Mouse (Mus musculus): ENCODE results near the gene Gm9821. TPM values are rescaled to one million over a fixed set of nuclear protein-coding genes. Genes with fewer than 3 reads are reported as not detected.

Gm9821 gene
- total and polyA plus RNA-seq, 3 experiments, result 1.2 to 22.7 TPM; not detected in 1

GRCm38 (mm10) chr2:91950275-91951085 lies 5.0 kb downstream of the Gm9821 start (continued):
- TF ChIP-seq HCFC1 (IDR thresholded peaks at IDR 0.05; ENCODE audit: low read depth, low read length) (peak; percentile 57), ZMIZ1 (IDR thresholded peaks at IDR 0.05; ENCODE audit: low read depth, low read length) (no peak; the same call in 1 of the 2 replicates), NELFE (IDR thresholded peaks at IDR 0.05; ENCODE audit: low read depth, low read length) (peak; percentile 42; the same call in 1 of the 2 replicates), MYB (IDR thresholded peaks at IDR 0.05; ENCODE audit: low read depth, low read length) (peak; percentile 65)

GRCm38 (mm10) chr2:91953825-91954224 lies 8.3 kb downstream of the Gm9821 start:
- no peak overlapping the region for H3K27ac ChIP-seq (ENCODE audit: control insufficient read depth, low read depth, low read length)

GRCm38 (mm10) chr2:91955121-91955591 lies 9.7 kb downstream of the Gm9821 start:
- peaks cover 32% of the 10 kb centered on the region for H3K79me2 ChIP-seq (ENCODE audit: control insufficient read depth, insufficient read depth, low read length, poor library complexity)
- H3K36me3 ChIP-seq (ENCODE audit: control insufficient read depth in 1 of 2, insufficient read depth in 2 of 2, low read length in 2 of 2), result peaks cover 0 to 34% of the 10 kb centered on the region in 2 experiments; a peak in 3 of 4 replicates
- H3K4me1 ChIP-seq (ENCODE audit: control insufficient read depth in 1 of 2, insufficient read depth in 2 of 2, low read length in 2 of 2), result peaks cover 16 to 46% of the 10 kb centered on the region in 2 experiments
- no peaks in the 10 kb centered on the region for H3K27me3 ChIP-seq (ENCODE audit: control insufficient read depth in 1 of 2, insufficient read depth in 2 of 2, low read length in 2 of 2)
- no peaks in the 10 kb centered on the region for H3K9me3 ChIP-seq (replicated peaks; ENCODE audit: insufficient read depth, low read length)
- H3K27ac ChIP-seq (ENCODE audit: control insufficient read depth, low read depth, low read length), result peak overlapping the region; percentile 65
- TF ChIP-seq TAL1 (IDR thresholded peaks at IDR 0.05; ENCODE audit: low read length), result no peak
- no peak for TF ChIP-seq HCFC1 (IDR thresholded peaks at IDR 0.05; ENCODE audit: low read depth, low read length)
- no peak for TF ChIP-seq MYC (IDR thresholded peaks at IDR 0.05; ENCODE audit: low read depth, low read length)
- no peak for TF ChIP-seq E2F4 (IDR thresholded peaks at IDR 0.05; ENCODE audit: borderline replicate concordance, low read depth, low read length)
- no peak for TF ChIP-seq MAZ (IDR thresholded peaks at IDR 0.05; ENCODE audit: low read depth, low read length)
- no peak for TF ChIP-seq BHLHE40 (IDR thresholded peaks at IDR 0.05; ENCODE audit: borderline replicate concordance, low read depth, low read length)
- no peak for TF ChIP-seq RCOR1 (IDR thresholded peaks at IDR 0.05; ENCODE audit: low read depth, low read length)
- DNase-seq (ENCODE audit: low read depth, low spot score), result no peak
- H3K9ac ChIP-seq (ENCODE audit: control insufficient read depth, low read depth, low read length, poor library complexity, severe bottlenecking), result no peak overlapping the region
- no peak overlapping the region for H3K4me3 ChIP-seq (ENCODE audit: control insufficient read depth in 1 of 2, insufficient read depth in 1 of 2, low read depth in 2 of 2, low read length in 2 of 2)

More at GRCm38 (mm10) chr2:91953825-91954224, 8.3 kb downstream of the Gm9821 start:
- Histone ChIP-seq H3K4me1 (ENCODE audit: control insufficient read depth in 1 of 2, insufficient read depth in 2 of 2, low read length in 2 of 2) (peaks cover 16 to 54% of the 10 kb centered on the region in 2 experiments), H3K4me3 (ENCODE audit: control insufficient read depth in 1 of 2, insufficient read depth in 1 of 2, low read depth in 2 of 2, low read length in 2 of 2) (no peak overlapping the region), H3K36me3 (ENCODE audit: control insufficient read depth in 1 of 2, insufficient read depth in 2 of 2, low read length in 2 of 2) (peaks cover 0 to 38% of the 10 kb centered on the region in 2 experiments; a peak in 3 of 4 replicates), H3K79me2 (ENCODE audit: control insufficient read depth, insufficient read depth, low read length, poor library complexity) (peaks cover 35% of the 10 kb centered on the region), H3K9ac (ENCODE audit: control insufficient read depth, low read depth, low read length, poor library complexity, severe bottlenecking) (no peak overlapping the region), H3K9me3 (replicated peaks; ENCODE audit: insufficient read depth, low read length) (no peaks in the 10 kb centered on the region), H3K27me3 (ENCODE audit: control insufficient read depth in 1 of 2, insufficient read depth in 2 of 2, low read length in 2 of 2) (no peaks in the 10 kb centered on the region)
- DNase-seq (ENCODE audit: low read depth, low spot score), result no peak
- TF ChIP-seq MEF2A (IDR thresholded peaks at IDR 0.05; ENCODE audit: extremely low read depth, insufficient replicate concordance, low read depth, low read length, poor library complexity, severe bottlenecking), result no peak
- TF ChIP-seq NRF1 (IDR thresholded peaks at IDR 0.05; ENCODE audit: insufficient read depth, low read depth, low read length, poor library complexity, severe bottlenecking), result no peak
- TF ChIP-seq EP300 (IDR thresholded peaks at IDR 0.05; ENCODE audit: low read depth in 1 of 2, low read length in 2 of 2), result no peak
- TF ChIP-seq GABPA (IDR thresholded peaks at IDR 0.05; ENCODE audit: low read depth, low read length), result no peak
- no peak for TF ChIP-seq CTCF (IDR thresholded peaks at IDR 0.05 in 2 of 3, conservative IDR thresholded peaks at IDR 0.05 in 1 of 3; ENCODE audit: control insufficient read depth in 1 of 3, insufficient read depth in 1 of 3, low read depth in 2 of 3, low read length in 3 of 3, poor library complexity in 1 of 3, severe bottlenecking in 1 of 3)
- no peak for TF ChIP-seq TBP (IDR thresholded peaks at IDR 0.05; ENCODE audit: low read depth, low read length)
- no peak for TF ChIP-seq USF2 (IDR thresholded peaks at IDR 0.05; ENCODE audit: borderline replicate concordance in 1 of 2, insufficient read depth in 1 of 2, low read depth in 1 of 2, low read length in 2 of 2)
- no peak for TF ChIP-seq E2F4 (IDR thresholded peaks at IDR 0.05; ENCODE audit: borderline replicate concordance, low read depth, low read length)
- no peak for TF ChIP-seq CHD2 (IDR thresholded peaks at IDR 0.05; ENCODE audit: low read length)
- TF ChIP-seq ZNF384 (IDR thresholded peaks at IDR 0.05; ENCODE audit: low read depth, low read length), result no peak
- no peak for TF ChIP-seq POLR2AphosphoS2 (IDR thresholded peaks at IDR 0.05; ENCODE audit: low read length)

All from MEL (cell line).